ENCODE assay signal across 8 mouse cellular contexts in the genomic region with DNA sequence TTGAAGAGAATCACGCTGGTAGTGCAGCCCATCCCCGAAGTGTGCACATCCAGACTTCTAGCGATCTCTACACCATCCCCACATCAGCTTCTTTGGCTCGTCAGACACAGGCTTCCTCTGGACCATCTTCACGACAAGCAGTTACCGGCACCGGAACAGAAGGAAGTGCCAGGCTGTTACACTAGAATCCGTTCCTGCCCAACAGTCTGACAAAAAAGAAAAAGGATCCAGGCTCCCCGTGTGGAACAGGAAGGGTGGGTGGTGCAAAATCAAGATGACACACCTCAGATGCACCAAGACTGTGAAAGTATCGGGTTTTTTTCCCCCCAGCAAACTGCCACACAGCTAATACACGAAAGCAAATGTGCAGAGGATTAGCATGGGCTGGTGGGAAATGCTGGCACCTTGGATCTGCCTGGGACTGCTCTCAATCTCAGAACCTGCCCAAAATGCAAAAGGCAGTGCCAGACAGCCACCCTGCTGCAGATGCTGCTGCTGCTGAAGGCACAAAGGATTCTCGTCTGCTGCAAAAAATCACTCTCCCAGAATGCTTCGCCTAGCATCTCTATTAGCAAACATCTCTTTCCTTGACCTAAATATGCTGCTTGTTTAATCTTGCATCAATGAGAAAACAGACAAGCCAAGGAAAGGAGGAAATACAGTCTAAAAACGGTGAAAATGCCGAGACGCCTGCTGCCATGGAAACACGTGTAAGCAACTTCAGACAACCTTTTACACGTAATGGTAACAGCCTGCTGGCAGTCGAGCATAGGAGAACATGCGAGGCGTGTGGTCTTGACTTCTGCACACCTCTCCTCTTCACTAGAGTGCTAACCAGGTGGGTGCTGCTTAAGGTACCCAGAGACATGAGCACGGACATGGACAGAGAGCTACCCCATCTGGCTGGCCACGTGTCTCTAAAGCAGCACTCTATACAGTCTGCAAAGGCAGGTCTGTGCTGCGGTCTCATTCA. TPM values are rescaled to one million over a fixed set of nuclear protein-coding genes. Genes with fewer than 3 reads are reported as not detected.
DNase-seq lines count a peak whose midpoint lies in the region; ATAC-seq and TF ChIP-seq lines count a peak whose summit lies in the region.

No protein-coding gene starts in this region.

- peaks cover 17% of the 10 kb centered on the region; the same call in 1 of the 2 replicates for H3K4me1 ChIP-seq in kidney, embryonic 16.5 days (ENCODE audit: insufficient read depth, low read length)
- H3K4me1 ChIP-seq in cortical plate, adult 2 months (ENCODE audit: control insufficient read depth, insufficient read depth, low read length) = peaks cover 12% of the 10 kb centered on the region
- H3K4me1 ChIP-seq in hindbrain, postnatal 0 days (ENCODE audit: insufficient read depth, low read length) = no peaks in the 10 kb centered on the region

- 0 out of 2 replicates have a peak, but pooled peaks cover 4% of the 10 kb centered on the region for H3K27me3 ChIP-seq in kidney, embryonic 16.5 days (ENCODE audit: insufficient read depth, low read length)
- H3K27me3 ChIP-seq in hindbrain, postnatal 0 days (ENCODE audit: insufficient read depth, low read length) = no peaks in the 10 kb centered on the region

- ATAC-seq in kidney, embryonic 16.5 days (ENCODE audit: low FRiP score, low TSS enrichment) = no peak
- peak; percentile 67 for ATAC-seq in hindbrain, postnatal 0 days

- DNase-seq in kidney, adult 9 months = no peak
- peak; percentile 59 for DNase-seq in hindbrain, postnatal 0 days (ENCODE audit: low spot score)
- peak; percentile 56 for DNase-seq in naive thymus-derived CD4-positive, alpha-beta T cell, adult 2 months (ENCODE audit: low read depth)
- DNase-seq in urinary bladder, postnatal 4 days (ENCODE audit: low spot score in 2 of 2) = no peak
- DNase-seq in adrenal gland, postnatal 10 days = no peak
- DNase-seq in ovary, postnatal 10 days (ENCODE audit: low spot score) = no peak

- no peak for TF ChIP-seq POLR2A in cortical plate, adult 2 months (IDR thresholded peaks at IDR 0.05; ENCODE audit: extremely low read depth, insufficient read depth, low read length)

- no peak overlapping the region for H3K27ac ChIP-seq in kidney, embryonic 16.5 days (ENCODE audit: low read length)
- H3K27ac ChIP-seq in cortical plate, adult 2 months (ENCODE audit: insufficient read depth, low read length) = peak overlapping the region; percentile 4; the same call in 1 of the 2 replicates
- peak overlapping the region; percentile 75 for H3K27ac ChIP-seq in hindbrain, postnatal 0 days

- H3K9ac ChIP-seq in kidney, embryonic 16.5 days (replicated peaks; ENCODE audit: low read length) = no peak overlapping the region
- peak overlapping the region; percentile 54 for H3K9ac ChIP-seq in hindbrain, postnatal 0 days (replicated peaks; ENCODE audit: low read length)

- no peak for TF ChIP-seq CTCF in cortical plate, adult 2 months (IDR thresholded peaks at IDR 0.05; ENCODE audit: extremely low read depth, insufficient read depth, low read length)
- TF ChIP-seq CTCF in hindbrain, postnatal 0 days (IDR thresholded peaks at IDR 0.05; ENCODE audit: low read depth) = no peak

- WGBS in kidney, embryonic 16.5 days = 59% methylated on average over 24 of the region's 24 CpGs
- WGBS in hindbrain, postnatal 0 days = 36% methylated on average over 24 of the region's 24 CpGs

- 0 out of 2 replicates have a peak overlapping the region, but pooled peaks have one; percentile 0 for H3K4me2 ChIP-seq in kidney, embryonic 16.5 days (replicated peaks; ENCODE audit: low read depth, low read length)
- peak overlapping the region; percentile 50 for H3K4me2 ChIP-seq in hindbrain, postnatal 0 days (ENCODE audit: low read depth, low read length)

- no peaks in the 10 kb centered on the region for H3K36me3 ChIP-seq in kidney, embryonic 16.5 days (ENCODE audit: insufficient read depth, low read length)
- no peaks in the 10 kb centered on the region for H3K36me3 ChIP-seq in hindbrain, postnatal 0 days (ENCODE audit: insufficient read depth, low read length)

- no peaks in the 10 kb centered on the region for H3K9me3 ChIP-seq in kidney, embryonic 16.5 days (ENCODE audit: low read length)
- no peaks in the 10 kb centered on the region for H3K9me3 ChIP-seq in hindbrain, postnatal 0 days (ENCODE audit: low read length)

- no peak overlapping the region for H3K4me3 ChIP-seq in kidney, embryonic 16.5 days (ENCODE audit: low read length)
- H3K4me3 ChIP-seq in cortical plate, adult 2 months (ENCODE audit: insufficient read depth, low read length) = peak overlapping the region; percentile 63
- H3K4me3 ChIP-seq in hindbrain, postnatal 0 days (ENCODE audit: low read length) = peak overlapping the region; percentile 40

RNA-seq across cellular contexts. Expression of gene Dock9, which starts 58.9 kb away (rescaled TPM):
- 13.0 and 14.0 TPM in 2 replicates for polyA plus RNA-seq in kidney, embryonic 16.5 days (2015; fragmentation: Nextera tagmentation; extraction: Ambion mirVana)
- polyA plus RNA-seq in cortical plate, adult 2 months (2012; rRNA removed) = 68.4 and 74.9 TPM in 2 replicates
- 46.0 and 51.3 TPM in 2 replicates for total RNA-seq in hindbrain, postnatal 0 days (2014; rRNA removed)
- 11.7 and 12.7 TPM in 2 replicates for polyA plus RNA-seq in hindbrain, postnatal 0 days (2015; fragmentation: Nextera tagmentation; extraction: Ambion mirVana)
- total RNA-seq in adrenal gland, postnatal 10 days (2021) = 10 to 100 TPM; 32.3 to 40.2 TPM

Comparison
In these comparisons a context has a peak if more than half of its experiments do, and no peak if none do; other contexts are left out.
1. DNase-seq: peak in hindbrain, postnatal 0 days (single experiment) and naive thymus-derived CD4-positive, alpha-beta T cell, adult 2 months (single experiment); none in kidney, adult 9 months (single experiment), urinary bladder, postnatal 4 days (0 of 2), adrenal gland, postnatal 10 days (single experiment) and ovary, postnatal 10 days (single experiment).